Mouse (Mus musculus) heart, embryonic 10.5 days (tissue): ENCODE measurements around the gene Stpg3. TPM values are rescaled to one million over a fixed set of nuclear protein-coding genes. Genes with fewer than 3 reads are reported as not detected.
A peak's percentile ranks its signal among the peaks of the same experiment; 100 is the strongest.

Experiments
- DNase-seq: peaks from one replicate; pipeline ENCODE4 v3.0.0-alpha.2; 2017; ENCODE audit warnings: low spot score
- H3K27ac ChIP-seq: fragments of 300-500 bp; sonication (generic); 2 replicates; pipeline ENCODE4 v1.5.1; 2016; ENCODE audit warnings: mild to moderate bottlenecking
- H3K27me3 ChIP-seq: fragments of 300-500 bp; sonication (generic); 2 replicates; pipeline ENCODE4 v1.6.1; 2016; ENCODE audit warnings: mild to moderate bottlenecking; ENCODE audit not compliant: poor library complexity, insufficient read depth, severe bottlenecking
- H3K36me3 ChIP-seq: fragments of 300-500 bp; sonication (generic); 2 replicates; pipeline ENCODE4 v1.6.1; 2016; ENCODE audit warnings: mild to moderate bottlenecking, moderate library complexity
- H3K4me1 ChIP-seq: fragments of 300-500 bp; sonication (generic); 2 replicates; pipeline ENCODE4 v1.6.1; 2016; ENCODE audit warnings: mild to moderate bottlenecking
- H3K4me3 ChIP-seq: fragments of 300-500 bp; sonication (generic); 2 replicates; pipeline ENCODE4 v1.5.1; 2016; ENCODE audit warnings: mild to moderate bottlenecking, moderate library complexity
- H3K9me3 ChIP-seq: fragments of 300-500 bp; sonication (generic); 2 replicates; pipeline ENCODE4 v1.6.1; 2016; ENCODE audit warnings: mild to moderate bottlenecking, moderate library complexity
- WGBS: fragments of 180-500 bp; shearing (Covaris S2); methylation state at CpG from one replicate; pipeline ENCODE4 v1.1.7; 2016; 5-methylcytosine and 5-hydroxymethylcytosine counted together
- polyA plus RNA-seq: library from polyadenylated mRNA; unstranded; fragments of >200 nt; fragmentation: Nextera tagmentation; extraction: Ambion mirVana; gene quantifications from 2 replicates; pipeline ENCODE4 v1.2.1, GENCODE M21; 2016

Stpg3 gene
- polyA plus RNA-seq, 1 experiment from 2014 or later, result 0.10 TPM

- Histone ChIP-seq H3K27ac (no peak overlapping the region), H3K4me3 (no peak overlapping the region), H3K27me3 (peaks cover 67% of the 10 kb centered on the region), H3K4me1 (peaks cover 18% of the 10 kb centered on the region), H3K36me3 (no peaks in the 10 kb centered on the region), H3K9me3 (no peaks in the 10 kb centered on the region)
- WGBS, result 57% methylated on average over 12 of the region's 12 CpGs
- DNase-seq, result no peak
Measured at GRCm38 (mm10) chr2:25231038-25231437, 16.6 kb upstream of the Stpg3 start.

GRCm38 (mm10) chr2:25230581-25230980 lies 16.1 kb upstream of the Stpg3 start:
- Histone ChIP-seq H3K27ac (no peak overlapping the region), H3K27me3 (peaks cover 63% of the 10 kb centered on the region), H3K4me1 (peaks cover 20% of the 10 kb centered on the region), H3K4me3 (no peak overlapping the region), H3K36me3 (no peaks in the 10 kb centered on the region), H3K9me3 (no peaks in the 10 kb centered on the region)
- DNase-seq, result no peak
- WGBS, result 80% methylated on average over 7 of the region's 7 CpGs

- H3K9me3 ChIP-seq, result no peaks in the 10 kb centered on the region
- 82% methylated on average over 5 of the region's 5 CpGs for WGBS
- peaks cover 54% of the 10 kb centered on the region for H3K27me3 ChIP-seq
- no peak overlapping the region for H3K27ac ChIP-seq
- H3K36me3 ChIP-seq, result no peaks in the 10 kb centered on the region
- H3K4me3 ChIP-seq, result no peak overlapping the region
- H3K4me1 ChIP-seq, result peaks cover 25% of the 10 kb centered on the region
- no peak for DNase-seq
Measured at GRCm38 (mm10) chr2:25229582-25229981, 15.1 kb upstream of the Stpg3 start.

GRCm38 (mm10) chr2:25228995-25229530 lies 14.6 kb upstream of the Stpg3 start:
- H3K27ac ChIP-seq, result peak overlapping the region; percentile 42
- peaks cover 49% of the 10 kb centered on the region for H3K27me3 ChIP-seq
- H3K36me3 ChIP-seq, result no peaks in the 10 kb centered on the region
- H3K9me3 ChIP-seq, result no peaks in the 10 kb centered on the region
- no peak for DNase-seq
- H3K4me1 ChIP-seq, result peaks cover 25% of the 10 kb centered on the region
- H3K4me3 ChIP-seq, result no peak overlapping the region; the same call in 1 of the 2 replicates
- WGBS, result 65% methylated on average over 6 of the region's 6 CpGs

- H3K9me3 ChIP-seq, result no peaks in the 10 kb centered on the region
- H3K4me3 ChIP-seq, result peak overlapping the region; percentile 43
- H3K27ac ChIP-seq, result peak overlapping the region; percentile 42
- 2% methylated on average over 7 of the region's 7 CpGs for WGBS
- no peaks in the 10 kb centered on the region for H3K36me3 ChIP-seq
- DNase-seq, result peak; percentile 94
- peaks cover 29% of the 10 kb centered on the region for H3K4me1 ChIP-seq
- H3K27me3 ChIP-seq, result peaks cover 43% of the 10 kb centered on the region
Measured at GRCm38 (mm10) chr2:25228431-25228889, 14.0 kb upstream of the Stpg3 start.

- Histone ChIP-seq H3K27ac (no peak overlapping the region), H3K27me3 (peaks cover 32% of the 10 kb centered on the region), H3K4me3 (no peak overlapping the region), H3K4me1 (peaks cover 33% of the 10 kb centered on the region), H3K36me3 (peaks cover 6% of the 10 kb centered on the region; the same call in 1 of the 2 replicates), H3K9me3 (no peaks in the 10 kb centered on the region)
- 88% methylated on average over 4 of the region's 4 CpGs for WGBS
- no peak for DNase-seq
Measured at GRCm38 (mm10) chr2:25227406-25227805, 13.0 kb upstream of the Stpg3 start.

GRCm38 (mm10) chr2:25226864-25227263 lies 12.4 kb upstream of the Stpg3 start:
- WGBS, result 78% methylated on average over 5 of the region's 5 CpGs
- peak overlapping the region; percentile 42 for H3K27ac ChIP-seq

GRCm38 (mm10) chr2:25225811-25226379 lies 11.5 kb upstream of the Stpg3 start:
- Histone ChIP-seq H3K9me3 (no peaks in the 10 kb centered on the region), H3K27ac (peak overlapping the region; percentile 90), H3K36me3 (peaks cover 17% of the 10 kb centered on the region), H3K27me3 (peaks cover 17% of the 10 kb centered on the region), H3K4me1 (peaks cover 38% of the 10 kb centered on the region), H3K4me3 (peak overlapping the region; percentile 82)
- 80% methylated on average over 8 of the region's 8 CpGs for whole genome bisulfite sequencing
- DNase-seq, result no peak

More at GRCm38 (mm10) chr2:25226864-25227263, 12.4 kb upstream of the Stpg3 start:
- Histone ChIP-seq H3K4me3 (no peak overlapping the region), H3K9me3 (no peaks in the 10 kb centered on the region), H3K27me3 (peaks cover 27% of the 10 kb centered on the region), H3K36me3 (peaks cover 11% of the 10 kb centered on the region), H3K4me1 (peaks cover 34% of the 10 kb centered on the region)
- no peak for DNase-seq

- H3K36me3 ChIP-seq, result peaks cover 17% of the 10 kb centered on the region
- no peaks in the 10 kb centered on the region for H3K9me3 ChIP-seq
- DNase-seq, result peak; percentile 100
- H3K27me3 ChIP-seq, result peaks cover 9% of the 10 kb centered on the region; the same call in 1 of the 2 replicates
- H3K27ac ChIP-seq, result peak overlapping the region; percentile 90
- peak overlapping the region; percentile 82 for H3K4me3 ChIP-seq
- WGBS, result 2% methylated on average over 39 of the region's 41 CpGs
- peaks cover 38% of the 10 kb centered on the region for H3K4me1 ChIP-seq
Measured at GRCm38 (mm10) chr2:25224766-25225752, 10.6 kb upstream of the Stpg3 start.

- 0 out of 2 replicates have a peak, but pooled peaks cover 3% of the 10 kb centered on the region for H3K27me3 ChIP-seq
- peak within 1 kb of the TSS; percentile 93 for H3K27ac ChIP-seq
- 0% methylated on average over 17 of the region's 17 CpGs for WGBS
- H3K36me3 ChIP-seq, result peaks cover 17% of the 10 kb centered on the region
- H3K4me3 ChIP-seq, result peak within 1 kb of the TSS; percentile 82
- peaks cover 38% of the 10 kb centered on the region for H3K4me1 ChIP-seq
- no peak for DNase-seq
- H3K9me3 ChIP-seq, result no peaks in the 10 kb centered on the region
Measured at GRCm38 (mm10) chr2:25224492-25224765, 10.0 kb upstream of the Stpg3 start, which contains the start of gene Tubb4b. Tubb4b (minus strand) TSS chr2:25224702.

- H3K27ac ChIP-seq, result peak overlapping the region; percentile 93
- peaks cover 35% of the 10 kb centered on the region for H3K4me1 ChIP-seq
- no peaks in the 10 kb centered on the region for H3K9me3 ChIP-seq
- peak; percentile 94 for DNase-seq
- no peaks in the 10 kb centered on the region for H3K27me3 ChIP-seq
- WGBS, result 1% methylated on average over 53 of the region's 53 CpGs
- peak overlapping the region; percentile 82 for H3K4me3 ChIP-seq
- H3K36me3 ChIP-seq, result peaks cover 17% of the 10 kb centered on the region
Measured at GRCm38 (mm10) chr2:25223681-25224491, 9.4 kb upstream of the Stpg3 start.

GRCm38 (mm10) chr2:25221331-25221772 lies 6.9 kb upstream of the Stpg3 start:
- no peak overlapping the region for H3K4me3 ChIP-seq
- WGBS, result 70% methylated on average over 5 of the region's 5 CpGs
- H3K27ac ChIP-seq, result no peak overlapping the region
- DNase-seq, result no peak
- H3K4me1 ChIP-seq, result peaks cover 20% of the 10 kb centered on the region
- H3K27me3 ChIP-seq, result no peaks in the 10 kb centered on the region
- H3K9me3 ChIP-seq, result no peaks in the 10 kb centered on the region
- H3K36me3 ChIP-seq, result peaks cover 17% of the 10 kb centered on the region
